Mouse (Mus musculus) hindbrain, postnatal 0 days (tissue): ENCODE data around the gene Rgl1. TPM values are rescaled to one million over a fixed set of nuclear protein-coding genes. Genes with fewer than 3 reads are reported as not detected.

Source experiments
- ATAC-seq: fragments of 200-750 bp; cut with Nextera tagmentation; 2 replicates; pipeline ENCODE4 v1.8.0; 2017; ENCODE audit warnings: mild to moderate bottlenecking, moderate TSS enrichment, moderate library complexity
- DNase-seq: peaks from one replicate; pipeline ENCODE4 v3.0.0-alpha.2; 2015; ENCODE audit warnings: low spot score
- H3K27ac ChIP-seq: fragments of 300-500 bp; sonication (generic); 2 replicates; pipeline ENCODE4 v1.5.1; 2014; ENCODE audit warnings: mild to moderate bottlenecking
- H3K27me3 ChIP-seq: fragments of 300-500 bp; sonication (generic); 2 replicates; pipeline ENCODE4 v1.6.1; 2014; ENCODE audit warnings: low read length, mixed read lengths; ENCODE audit not compliant: insufficient read depth
- H3K36me3 ChIP-seq: fragments of 300-500 bp; sonication (generic); 2 replicates; pipeline ENCODE4 v1.6.1; 2014; ENCODE audit warnings: low read length, mixed read lengths; ENCODE audit not compliant: insufficient read depth
- H3K4me1 ChIP-seq: fragments of 300-500 bp; sonication (generic); 2 replicates; pipeline ENCODE4 v1.6.1; 2014; ENCODE audit warnings: antibody characterized with exemption, low read length, mixed read lengths; ENCODE audit not compliant: insufficient read depth
- H3K4me2 ChIP-seq: fragments of 300-500 bp; sonication (generic); 2 replicates; pipeline ENCODE4 v1.6.1; 2014; ENCODE audit warnings: low read depth, mild to moderate bottlenecking, low read length, moderate library complexity, mixed read lengths
- H3K4me3 ChIP-seq: fragments of 300-500 bp; sonication (generic); 2 replicates; pipeline ENCODE4 v1.5.1; 2014; ENCODE audit warnings: low read length
- H3K9ac ChIP-seq: fragments of 300-500 bp; sonication (generic); replicated peaks from 2 replicates; pipeline ENCODE4 v1.6.1; 2014; ENCODE audit warnings: mild to moderate bottlenecking, low read length, moderate library complexity, mixed read lengths
- H3K9me3 ChIP-seq: fragments of 300-500 bp; sonication (generic); 2 replicates; pipeline ENCODE4 v1.6.1; 2016; ENCODE audit warnings: low read length, mixed read lengths
- CTCF ChIP-seq: IDR thresholded peaks from 2 replicates; pipeline ENCODE4 v1.5.1; 2016; ENCODE audit warnings: antibody characterized with exemption, control low read depth, low read depth
- WGBS: fragments of 180-500 bp; shearing (Covaris S2); extraction: QIAGEN DNeasy Blood & Tissue Kit; methylation state at CpG from one replicate; pipeline ENCODE4 v1.1.7; 2014; 5-methylcytosine and 5-hydroxymethylcytosine counted together
- polyA plus RNA-seq: library from polyadenylated mRNA; unstranded; fragments of >200 nt; fragmentation: Nextera tagmentation; extraction: Ambion mirVana; gene quantifications from 2 replicates; pipeline ENCODE4 v1.2.1, GENCODE M21; 2015
- total RNA-seq: library from RNA; depleted of rRNA; stranded (reverse); fragments of >200 nt; gene quantifications from 2 replicates; pipeline ENCODE4 v1.2.3, GENCODE M21; 2014

Gene Rgl1
- total and polyA plus RNA-seq, 2 experiments from 2014 or later = 16.1 to 17.0 TPM

- Histone ChIP-seq H3K4me3 (no peak overlapping the region), H3K9ac (no peak overlapping the region), H3K4me2 (no peak overlapping the region), H3K9me3 (no peaks in the 10 kb centered on the region), H3K4me1 (0 out of 2 replicates have a peak, but pooled peaks cover 3% of the 10 kb centered on the region), H3K27me3 (no peaks in the 10 kb centered on the region), H3K27ac (no peak overlapping the region), H3K36me3 (no peaks in the 10 kb centered on the region)
- WGBS = 93% methylated on average over 14 of the region's 15 CpGs
- TF ChIP-seq CTCF = no peak
- DNase-seq = no peak
- ATAC-seq = no peak
Measured at GRCm38 (mm10) chr1:152591746-152592498, 174.2 kb downstream of the Rgl1 start.

DNA sequence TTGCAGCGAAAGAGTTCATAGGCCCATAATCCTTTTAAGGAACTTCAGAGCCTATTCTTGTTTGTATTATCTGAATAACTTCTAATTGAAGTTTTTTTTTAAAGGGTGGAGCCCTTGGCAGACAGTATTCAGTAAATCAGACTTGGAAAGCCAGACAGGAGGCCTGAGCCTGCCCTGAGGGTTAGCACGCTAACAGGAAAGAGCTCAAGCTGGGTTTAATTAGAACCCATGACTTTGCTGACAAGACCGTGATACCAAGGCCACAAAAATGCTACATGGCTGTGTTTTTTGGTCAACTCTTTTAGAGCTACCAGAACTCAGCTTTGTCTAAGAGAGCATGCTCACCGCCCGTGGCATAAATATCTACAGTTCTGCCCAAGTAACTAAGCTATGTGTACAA lies 175.8 kb downstream of the Rgl1 start:
- H3K9me3 ChIP-seq = no peaks in the 10 kb centered on the region
- H3K9ac ChIP-seq = no peak overlapping the region
- DNase-seq = no peak
- 77% methylated on average over 5 of the region's 5 CpGs for WGBS
- no peak overlapping the region for H3K4me2 ChIP-seq
- TF ChIP-seq CTCF = no peak
- no peak overlapping the region for H3K27ac ChIP-seq
- no peaks in the 10 kb centered on the region for H3K36me3 ChIP-seq
- no peak for ATAC-seq
- no peaks in the 10 kb centered on the region for H3K27me3 ChIP-seq
- H3K4me3 ChIP-seq = no peak overlapping the region
- H3K4me1 ChIP-seq = 0 out of 2 replicates have a peak, but pooled peaks cover 3% of the 10 kb centered on the region

- Histone ChIP-seq H3K4me1 (0 out of 2 replicates have a peak, but pooled peaks cover 3% of the 10 kb centered on the region), H3K9me3 (no peaks in the 10 kb centered on the region), H3K27ac (0 out of 2 replicates have a peak overlapping the region, but pooled peaks have one; percentile 11), H3K36me3 (no peaks in the 10 kb centered on the region), H3K27me3 (no peaks in the 10 kb centered on the region), H3K9ac (no peak overlapping the region), H3K4me3 (no peak overlapping the region), H3K4me2 (no peak overlapping the region)
- WGBS = 28% methylated on average over 9 of the region's 9 CpGs
- DNase-seq = peak; percentile 58
- no peak for ATAC-seq
- TF ChIP-seq CTCF = no peak
Measured at GRCm38 (mm10) chr1:152589331-152589935, 176.7 kb downstream of the Rgl1 start.

GRCm38 (mm10) chr1:152587431-152587830 lies 178.7 kb downstream of the Rgl1 start:
- H3K27ac ChIP-seq = no peak overlapping the region
- 85% methylated on average over 3 of the region's 3 CpGs for WGBS
- ATAC-seq (no peak), DNase-seq (no peak)
- no peak overlapping the region for H3K9ac ChIP-seq
- TF ChIP-seq CTCF = no peak
- H3K4me2 ChIP-seq = no peak overlapping the region
- no peaks in the 10 kb centered on the region for H3K27me3 ChIP-seq
- H3K4me1 ChIP-seq = 0 out of 2 replicates have a peak, but pooled peaks cover 3% of the 10 kb centered on the region
- H3K36me3 ChIP-seq = no peaks in the 10 kb centered on the region
- H3K4me3 ChIP-seq = no peak overlapping the region
- no peaks in the 10 kb centered on the region for H3K9me3 ChIP-seq

- H3K27me3 ChIP-seq = no peaks in the 10 kb centered on the region
- WGBS = 72% methylated on average over 7 of the region's 7 CpGs
- no peaks in the 10 kb centered on the region for H3K36me3 ChIP-seq
- H3K27ac ChIP-seq = no peak overlapping the region
- H3K4me3 ChIP-seq = no peak overlapping the region
- H3K4me1 ChIP-seq = no peaks in the 10 kb centered on the region
- H3K4me2 ChIP-seq = no peak overlapping the region
- no peak for TF ChIP-seq CTCF
- no peaks in the 10 kb centered on the region for H3K9me3 ChIP-seq
- DNase-seq (no peak), ATAC-seq (no peak)
- no peak overlapping the region for H3K9ac ChIP-seq
Measured at GRCm38 (mm10) chr1:152585385-152585984, 180.7 kb downstream of the Rgl1 start.

- no peak for TF ChIP-seq CTCF
- Histone ChIP-seq H3K27me3 (no peaks in the 10 kb centered on the region), H3K36me3 (no peaks in the 10 kb centered on the region), H3K4me1 (no peaks in the 10 kb centered on the region), H3K9ac (no peak overlapping the region), H3K4me2 (no peak overlapping the region), H3K27ac (no peak overlapping the region), H3K4me3 (no peak overlapping the region), H3K9me3 (no peaks in the 10 kb centered on the region)
- DNase-seq (no peak), ATAC-seq (no peak)
- WGBS = 69% methylated on average over 8 of the region's 8 CpGs
Measured at GRCm38 (mm10) chr1:152584933-152585332, 181.2 kb downstream of the Rgl1 start.
